Comparison of ENCODE assay signal across 12 mouse cellular contexts in the genomic region with DNA sequence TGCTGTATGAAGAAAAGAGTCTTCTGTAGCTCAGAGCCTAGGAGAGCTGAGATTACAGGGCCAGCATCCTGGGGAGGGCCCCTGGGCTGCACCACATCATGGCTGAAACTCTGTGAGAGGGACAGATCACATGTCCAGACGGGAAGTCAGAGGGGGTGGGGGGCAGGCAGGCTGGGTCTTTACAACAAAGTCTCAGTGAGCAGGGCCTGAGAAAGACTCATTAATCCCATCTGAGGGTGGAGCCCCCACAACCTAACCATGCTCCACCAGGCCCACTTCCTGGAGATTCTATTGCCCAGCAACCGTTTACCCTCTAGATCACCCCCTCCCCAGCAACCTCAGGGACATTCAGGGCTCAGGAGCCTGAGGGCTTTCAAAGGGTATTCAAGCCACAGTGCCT. TPM values are rescaled to one million over a fixed set of nuclear protein-coding genes. Genes with fewer than 3 reads are reported as not detected.
DNase-seq lines count a peak whose midpoint lies in the region; ATAC-seq and TF ChIP-seq lines count a peak whose summit lies in the region.
"Had no signal": no experiment of that assay in that cellular context is flagged by ENCODE, and none has a peak within 500 bp of the region (broad histone marks: within the 10 kb centered on the region; RNA-seq: fewer than 3 reads in every experiment).

No protein-coding gene starts in this region.

- peaks cover 31% of the 10 kb centered on the region for H3K27me3 ChIP-seq in forebrain, embryonic 12.5 days
- 0 out of 2 replicates have a peak, but pooled peaks cover 4% of the 10 kb centered on the region for H3K27me3 ChIP-seq in forebrain, embryonic 14.5 days (replicated peaks; ENCODE audit: control insufficient read depth, insufficient read depth, low read length)
- H3K27me3 ChIP-seq in kidney, embryonic 14.5 days (ENCODE audit: control insufficient read depth, insufficient read depth, low read length) = 0 out of 2 replicates have a peak, but pooled peaks cover 4% of the 10 kb centered on the region

- 6% methylated on average over 2 of the region's 2 CpGs for WGBS in forebrain, embryonic 12.5 days
- WGBS in forebrain, embryonic 14.5 days = 3% methylated on average over 2 of the region's 2 CpGs
- WGBS in kidney, embryonic 14.5 days = 5% methylated on average over 2 of the region's 2 CpGs

- peaks cover 25% of the 10 kb centered on the region for H3K4me1 ChIP-seq in forebrain, embryonic 12.5 days
- peaks cover 9% of the 10 kb centered on the region; the same call in 1 of the 2 replicates for H3K4me1 ChIP-seq in forebrain, embryonic 14.5 days (ENCODE audit: control insufficient read depth, insufficient read depth, low read length)
- H3K4me1 ChIP-seq in kidney, embryonic 14.5 days (ENCODE audit: control insufficient read depth, insufficient read depth, low read length) = peaks cover 20% of the 10 kb centered on the region; the same call in 1 of the 2 replicates
- H3K4me1 ChIP-seq in embryonic fibroblast, embryonic 13.5 days (ENCODE audit: control insufficient read depth, insufficient read depth, low read length) = peaks cover 34% of the 10 kb centered on the region

- TF ChIP-seq CTCF in embryonic fibroblast, embryonic 13.5 days (IDR thresholded peaks at IDR 0.05; ENCODE audit: borderline replicate concordance, insufficient read depth, low read length) = no peak

- no peaks in the 10 kb centered on the region for H3K9me3 ChIP-seq in forebrain, embryonic 12.5 days
- no peaks in the 10 kb centered on the region for H3K9me3 ChIP-seq in forebrain, embryonic 14.5 days (replicated peaks; ENCODE audit: control insufficient read depth, low read length)
- no peaks in the 10 kb centered on the region for H3K9me3 ChIP-seq in kidney, embryonic 14.5 days (ENCODE audit: control insufficient read depth, low read length)
- H3K9me3 ChIP-seq: G1E had no signal

- H3K36me3 ChIP-seq in forebrain, embryonic 12.5 days (replicated peaks) = no peaks in the 10 kb centered on the region
- H3K36me3 ChIP-seq in forebrain, embryonic 14.5 days (ENCODE audit: control insufficient read depth, insufficient read depth, low read length) = no peaks in the 10 kb centered on the region
- no peaks in the 10 kb centered on the region for H3K36me3 ChIP-seq in kidney, embryonic 14.5 days (ENCODE audit: control insufficient read depth, insufficient read depth, low read length)
- H3K36me3 ChIP-seq: G1E had no signal

- no peak overlapping the region for H3K9ac ChIP-seq in forebrain, embryonic 12.5 days
- H3K9ac ChIP-seq in forebrain, embryonic 14.5 days (ENCODE audit: low read length) = no peak overlapping the region
- no peak overlapping the region for H3K9ac ChIP-seq in kidney, embryonic 14.5 days (ENCODE audit: low read depth, low read length)

- H3K4me2 ChIP-seq in forebrain, embryonic 12.5 days = no peak overlapping the region
- no peak overlapping the region for H3K4me2 ChIP-seq in forebrain, embryonic 14.5 days (ENCODE audit: low read length)
- no peak overlapping the region for H3K4me2 ChIP-seq in kidney, embryonic 14.5 days (replicated peaks; ENCODE audit: low read depth, low read length)

- H3K27ac ChIP-seq in forebrain, embryonic 12.5 days = 0 out of 2 replicates have a peak overlapping the region, but pooled peaks have one; percentile 8
- no peak overlapping the region for H3K27ac ChIP-seq in forebrain, embryonic 14.5 days (ENCODE audit: low read depth, low read length)
- peak overlapping the region; percentile 65; the same call in 1 of the 2 replicates for H3K27ac ChIP-seq in kidney, embryonic 14.5 days (ENCODE audit: low read depth, low read length)
- H3K27ac ChIP-seq in embryonic fibroblast, embryonic 13.5 days (ENCODE audit: insufficient read depth, low read length) = peak overlapping the region; percentile 71

- TF ChIP-seq POLR2A in embryonic fibroblast, embryonic 13.5 days (IDR thresholded peaks at IDR 0.05; ENCODE audit: low read depth, low read length) = no peak

- no peak overlapping the region for H3K4me3 ChIP-seq in forebrain, embryonic 12.5 days (replicated peaks)
- no peak overlapping the region for H3K4me3 ChIP-seq in forebrain, embryonic 14.5 days (ENCODE audit: low read depth, low read length)
- H3K4me3 ChIP-seq in kidney, embryonic 14.5 days (ENCODE audit: low read length) = no peak overlapping the region
- no peak overlapping the region for H3K4me3 ChIP-seq in embryonic fibroblast, embryonic 13.5 days (ENCODE audit: insufficient read depth, low read length)
- H3K4me3 ChIP-seq: erythroblast, embryonic 14.5 days had no signal

- no peak for ATAC-seq in forebrain, embryonic 12.5 days (ENCODE audit: low FRiP score)
- no peak for ATAC-seq in forebrain, embryonic 14.5 days
- peak; percentile 53 for ATAC-seq in kidney, embryonic 14.5 days (ENCODE audit: low FRiP score, low TSS enrichment)
- no peak for ATAC-seq in erythroid progenitor cell, adult 5-6 weeks (replicated peaks; ENCODE audit: low FRiP score, poor library complexity, severe bottlenecking)
- no peak for ATAC-seq in megakaryocyte progenitor cell, adult 5-6 weeks (replicated peaks; ENCODE audit: poor library complexity)

- DNase-seq in forebrain, embryonic 14.5 days (ENCODE audit: low spot score) = no peak
- DNase-seq in kidney, adult 18-20 months = no peak
- DNase-seq in R1 (ENCODE audit: low read depth, low spot score) = peak; percentile 9
- DNase-seq: adrenal gland, adult 2 months; lung, postnatal 14 days had no signal

RNA-seq across cellular contexts. Expression of gene Fbln2, which starts 2.5 kb away (rescaled TPM):
- 39.4 and 45.6 TPM in 2 replicates for polyA plus RNA-seq in forebrain, embryonic 12.5 days (2016; fragmentation: Nextera tagmentation; extraction: Ambion mirVana)
- polyA plus RNA-seq in forebrain, embryonic 14.5 days (2014; fragmentation: Nextera tagmentation; extraction: Ambion mirVana) = 7.3 and 12.8 TPM in 2 replicates
- 16.4 and 22.1 TPM in 2 replicates for polyA plus RNA-seq in kidney, embryonic 14.5 days (2014; fragmentation: Nextera tagmentation; extraction: Ambion mirVana)
- polyA plus RNA-seq in embryonic fibroblast, embryonic 13.5 days (2011; ENCODE audit: insufficient read length, low read depth, missing spikeins) = 1,102 and 1,873 TPM in 2 replicates
- not detected in 2 replicates for total RNA-seq in erythroid progenitor cell, adult 5-6 weeks (2015; ENCODE audit: low replicate concordance)
- not detected in 2 replicates for total RNA-seq in erythroid progenitor cell, adult 5-6 weeks (2017; ENCODE audit: low replicate concordance)
- total RNA-seq in megakaryocyte progenitor cell, adult 5-6 weeks (2015) = not detected in 2 replicates
- total RNA-seq in megakaryocyte progenitor cell, adult 5-6 weeks (2017) = not detected in 2 replicates
- polyA plus RNA-seq: G1E had no signal

RNA-seq across cellular contexts. Expression of gene Hdac11, which starts 53.3 kb away (rescaled TPM):
- 16.3 and 18.0 TPM in 2 replicates for polyA plus RNA-seq in forebrain, embryonic 12.5 days (2016; fragmentation: Nextera tagmentation; extraction: Ambion mirVana)
- 24.5 and 26.1 TPM in 2 replicates for polyA plus RNA-seq in forebrain, embryonic 14.5 days (2014; fragmentation: Nextera tagmentation; extraction: Ambion mirVana)
- polyA plus RNA-seq in kidney, embryonic 14.5 days (2014; fragmentation: Nextera tagmentation; extraction: Ambion mirVana) = 11.6 and 14.1 TPM in 2 replicates
- polyA plus RNA-seq in embryonic fibroblast, embryonic 13.5 days (2011; ENCODE audit: insufficient read length, low read depth, missing spikeins) = 5.4 TPM in 2 replicates
- 15.1 and 20.1 TPM in 2 replicates for total RNA-seq in erythroid progenitor cell, adult 5-6 weeks (2015; ENCODE audit: low replicate concordance)
- total RNA-seq in erythroid progenitor cell, adult 5-6 weeks (2017; ENCODE audit: low replicate concordance) = 7.7 and 13.8 TPM in 2 replicates
- 0.77 and 1.1 TPM in 2 replicates for total RNA-seq in megakaryocyte progenitor cell, adult 5-6 weeks (2015)
- 1.2 and 1.4 TPM in 2 replicates for total RNA-seq in megakaryocyte progenitor cell, adult 5-6 weeks (2017)

Comparison
In these comparisons a context has a peak if more than half of its experiments do, and no peak if none do; other contexts are left out.
1. RNA of gene Fbln2, which starts 2.5 kb away (polyA plus RNA-seq): 1,102 to 1,873 TPM in embryonic fibroblast, embryonic 13.5 days; 39.4 to 45.6 TPM in forebrain, embryonic 12.5 days, 16.4 to 22.1 TPM in kidney, embryonic 14.5 days and 7.3 to 12.8 TPM in forebrain, embryonic 14.5 days; every median in the first group is over 10 times any median in the second.